Mouse (Mus musculus) small intestine, adult 2 months (tissue): ENCODE data around the gene Ankar.

Experiments
- CTCF ChIP-seq: fragments of 200-500 bp; IDR thresholded peaks from 2 replicates; pipeline ENCODE4 v1.5.1; 2012; ENCODE audit warnings: low read depth, mild to moderate bottlenecking, control low read depth, inconsistent platforms, low read length, moderate library complexity, mixed read lengths; ENCODE audit not compliant: insufficient replicate concordance, insufficient read length; ENCODE audit errors: extremely low read depth
- POLR2A ChIP-seq: fragments of 200-500 bp; IDR thresholded peaks from 2 replicates; pipeline ENCODE4 v1.6.1; 2012; ENCODE audit warnings: low read depth, mild to moderate bottlenecking, control low read depth, inconsistent platforms, low read length, moderate library complexity

DNA sequence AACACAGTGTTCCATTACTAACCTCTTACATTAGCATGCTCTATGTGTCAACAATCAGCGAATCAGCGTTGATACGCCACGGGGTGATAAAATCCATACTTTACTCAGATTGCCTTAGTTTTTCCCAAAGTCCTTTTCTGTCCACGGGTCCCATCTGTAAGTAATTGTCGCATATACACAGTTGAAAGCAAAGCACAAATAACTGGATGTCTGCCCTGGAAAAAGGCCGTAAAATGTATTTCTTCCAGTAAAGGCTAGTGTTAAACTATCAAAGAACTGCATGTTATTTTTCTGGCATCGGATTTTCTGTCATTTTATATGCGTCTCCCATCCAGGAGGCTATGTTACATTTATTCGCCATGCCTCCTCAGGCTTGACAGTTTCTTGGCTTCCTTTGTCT is 29.7 kb upstream of the Ankar start:
- TF ChIP-seq POLR2A (no peak), CTCF (no peak)
